Mouse (Mus musculus) heart, embryonic 15.5 days (tissue): ENCODE results near the gene Smarca2. TPM values are rescaled to one million over a fixed set of nuclear protein-coding genes. Genes with fewer than 3 reads are reported as not detected.
"Not testable (repeated sequence)": the region's sequence is repeated elsewhere in the genome, so short reads cannot be mapped to it uniquely, and the experiment has no call there.

ENCODE experiments used
- ATAC-seq: fragments of 200-750 bp; cut with Nextera tagmentation; replicated peaks from 2 replicates; pipeline ENCODE4 v1.8.0; 2017; ENCODE audit warnings: low read depth, moderate TSS enrichment; ENCODE audit not compliant: insufficient number of reproducible peaks, insufficient read depth, low FRiP score
- H3K27ac ChIP-seq: fragments of 300-500 bp; sonication (generic); 2 replicates; pipeline ENCODE4 v1.5.1; 2015; ENCODE audit warnings: mild to moderate bottlenecking, inconsistent platforms
- H3K27me3 ChIP-seq: fragments of 300-500 bp; sonication (generic); 2 replicates; pipeline ENCODE4 v1.6.1; 2015; ENCODE audit warnings: inconsistent platforms
- H3K36me3 ChIP-seq: fragments of 300-500 bp; sonication (generic); 2 replicates; pipeline ENCODE4 v1.6.1; 2015; ENCODE audit warnings: mild to moderate bottlenecking, inconsistent platforms
- H3K4me1 ChIP-seq: fragments of 300-500 bp; sonication (generic); replicated peaks from 2 replicates; pipeline ENCODE4 v1.6.1; 2015; ENCODE audit warnings: inconsistent platforms
- H3K4me2 ChIP-seq: fragments of 300-500 bp; sonication (generic); 2 replicates; pipeline ENCODE4 v1.6.1; 2015; ENCODE audit warnings: inconsistent platforms, mild to moderate bottlenecking, moderate library complexity
- H3K4me3 ChIP-seq: fragments of 300-500 bp; sonication (generic); 2 replicates; pipeline ENCODE4 v1.5.1; 2015; ENCODE audit warnings: mild to moderate bottlenecking, inconsistent platforms
- H3K9ac ChIP-seq: fragments of 300-500 bp; sonication (generic); 2 replicates; pipeline ENCODE4 v1.6.1; 2015; ENCODE audit warnings: mild to moderate bottlenecking, inconsistent platforms
- H3K9me3 ChIP-seq: fragments of 300-500 bp; sonication (generic); replicated peaks from 2 replicates; pipeline ENCODE4 v1.6.1; 2016; ENCODE audit warnings: inconsistent platforms
- WGBS: fragments of 180-500 bp; shearing (Covaris S2); methylation state at CpG from one replicate; pipeline ENCODE4 v1.1.7; 2015; ENCODE audit warnings: mixed read lengths; 5-methylcytosine and 5-hydroxymethylcytosine counted together
- polyA plus RNA-seq: library from polyadenylated mRNA; unstranded; fragments of >200 nt; fragmentation: Nextera tagmentation; extraction: Ambion mirVana; gene quantifications from 2 replicates; pipeline ENCODE4 v1.2.1, GENCODE M21; 2015

Gene Smarca2
- polyA plus RNA-seq, 1 experiment from 2014 or later = 27.4 TPM

DNA sequence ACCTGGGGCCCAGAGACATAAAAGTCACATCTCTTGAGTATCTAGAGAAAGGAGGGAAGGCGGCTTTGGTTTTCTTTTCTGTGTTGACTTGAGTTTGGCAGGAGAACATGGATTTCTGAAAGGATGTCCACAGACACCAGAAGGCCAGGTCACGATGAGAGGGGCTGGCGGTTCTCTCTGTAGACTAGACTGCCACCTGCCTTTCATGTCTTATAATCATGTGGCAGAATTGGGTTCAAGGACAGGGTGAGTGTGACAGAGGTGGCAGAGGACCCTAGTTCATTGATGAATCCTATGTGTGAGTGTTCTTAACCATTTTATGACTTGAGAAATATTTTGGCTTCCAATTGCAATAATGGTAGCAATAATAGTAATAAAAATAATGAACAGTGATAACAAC, 56.3 kb downstream of the Smarca2 start:
- no peaks in the 10 kb centered on the region for H3K9me3 ChIP-seq
- no peaks in the 10 kb centered on the region for H3K36me3 ChIP-seq
- no peaks in the 10 kb centered on the region for H3K4me1 ChIP-seq
- no peak overlapping the region for H3K27ac ChIP-seq
- H3K4me2 ChIP-seq = no peak overlapping the region
- no peak overlapping the region for H3K9ac ChIP-seq
- ATAC-seq = no peak
- H3K27me3 ChIP-seq = no peaks in the 10 kb centered on the region
- 81% methylated on average over 3 of the region's 3 CpGs for WGBS
- H3K4me3 ChIP-seq = no peak overlapping the region

GRCm38 (mm10) chr19:26666303-26666702, 61.5 kb downstream of the Smarca2 start:
- no peak overlapping the region for H3K27ac ChIP-seq
- WGBS = 75% methylated on average over 5 of the region's 5 CpGs
- H3K4me2 ChIP-seq = no peak overlapping the region
- H3K9ac ChIP-seq = no peak overlapping the region
- no peaks in the 10 kb centered on the region for H3K27me3 ChIP-seq
- no peak for ATAC-seq
- H3K4me1 ChIP-seq = no peaks in the 10 kb centered on the region
- H3K36me3 ChIP-seq = no peaks in the 10 kb centered on the region
- H3K4me3 ChIP-seq = no peak overlapping the region
- no peaks in the 10 kb centered on the region for H3K9me3 ChIP-seq

- peaks cover 15% of the 10 kb centered on the region; the same call in 1 of the 2 replicates for H3K36me3 ChIP-seq
- ATAC-seq = no peak
- no peak overlapping the region for H3K4me2 ChIP-seq
- H3K27me3 ChIP-seq = no peaks in the 10 kb centered on the region
- no peak overlapping the region for H3K4me3 ChIP-seq
- 86% methylated on average over 6 of the region's 6 CpGs for WGBS
- no peak overlapping the region for H3K27ac ChIP-seq
- H3K9ac ChIP-seq = no peak overlapping the region
- H3K4me1 ChIP-seq = no peaks in the 10 kb centered on the region
- H3K9me3 ChIP-seq = no peaks in the 10 kb centered on the region
These were observed 65.2 kb downstream of the Smarca2 start for GRCm38 (mm10) chr19:26670089-26670488.

DNA sequence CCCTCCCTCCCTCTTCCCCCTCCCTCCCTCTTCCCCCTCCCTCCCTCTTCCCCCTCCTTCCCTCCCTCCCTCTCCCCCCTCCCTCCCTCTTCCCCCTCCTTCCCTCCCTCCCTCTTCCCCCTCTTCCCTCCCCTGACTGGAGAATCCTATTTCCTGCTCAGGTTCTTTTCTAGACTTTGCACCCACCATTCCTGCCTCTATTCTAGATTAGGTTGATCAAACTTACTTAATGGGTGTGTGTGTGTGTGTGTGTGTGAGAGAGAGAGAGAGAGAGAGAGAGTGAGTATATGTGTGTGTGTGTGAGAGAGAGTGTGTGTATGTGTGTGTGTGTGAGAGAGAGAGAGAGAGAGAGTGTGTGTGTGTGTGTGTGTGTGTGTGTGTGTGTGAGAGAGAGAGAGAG, 66.6 kb downstream of the Smarca2 start:
- H3K27ac ChIP-seq, H3K9ac ChIP-seq, H3K4me2 ChIP-seq, H3K9me3 ChIP-seq, H3K4me1 ChIP-seq, H3K4me3 ChIP-seq, ATAC-seq, H3K27me3 ChIP-seq: not testable (repeated sequence)
- H3K36me3 ChIP-seq = peaks cover 15% of the 10 kb centered on the region; the same call in 1 of the 2 replicates

DNA sequence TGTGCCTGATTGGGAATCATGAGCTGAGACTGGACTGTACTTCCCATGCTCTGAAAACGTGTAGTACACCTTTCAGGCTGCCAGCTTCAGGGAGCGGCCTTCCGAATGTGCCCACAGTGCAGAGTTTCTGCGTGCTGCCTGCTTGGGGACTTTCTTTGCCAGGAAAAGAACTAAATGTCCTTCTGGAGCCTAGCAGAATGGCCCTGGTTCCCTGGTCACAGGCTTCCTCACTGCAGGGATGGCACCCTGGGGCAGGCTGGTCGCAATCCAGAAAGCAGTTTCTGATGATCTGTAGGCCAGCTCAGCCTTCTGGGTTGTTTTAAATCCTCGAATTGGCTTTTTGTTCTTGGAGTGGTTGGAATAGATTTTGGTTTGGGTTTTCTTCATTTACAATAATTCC, 71.1 kb downstream of the Smarca2 start:
- H3K36me3 ChIP-seq = peaks cover 15% of the 10 kb centered on the region; the same call in 1 of the 2 replicates
- no peak for ATAC-seq
- no peaks in the 10 kb centered on the region for H3K4me1 ChIP-seq
- H3K9me3 ChIP-seq = no peaks in the 10 kb centered on the region
- H3K4me2 ChIP-seq = no peak overlapping the region
- 65% methylated on average over 6 of the region's 6 CpGs for WGBS
- no peaks in the 10 kb centered on the region for H3K27me3 ChIP-seq
- no peak overlapping the region for H3K27ac ChIP-seq
- no peak overlapping the region for H3K9ac ChIP-seq
- no peak overlapping the region for H3K4me3 ChIP-seq

DNA sequence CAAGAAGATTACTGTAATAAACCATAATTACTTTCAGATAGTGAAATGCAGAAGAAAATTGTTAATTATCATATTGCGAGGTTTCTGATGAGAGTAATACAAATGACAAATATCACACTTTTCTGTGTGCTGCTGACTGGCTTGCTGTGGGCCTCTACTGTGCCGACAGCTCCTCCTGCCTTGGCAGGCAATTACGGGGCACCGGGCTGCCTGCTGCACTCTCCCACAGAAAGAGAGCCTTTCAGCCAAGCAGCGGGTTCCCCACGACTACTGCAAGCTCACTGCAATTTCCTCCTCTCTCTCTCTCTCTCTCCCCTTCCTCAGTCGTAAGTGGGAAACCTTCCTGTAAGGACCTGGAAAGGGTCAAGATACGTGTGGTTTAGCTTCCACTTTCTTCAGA, 73.7 kb downstream of the Smarca2 start:
- Histone ChIP-seq H3K27me3 (no peaks in the 10 kb centered on the region), H3K4me2 (no peak overlapping the region), H3K36me3 (peaks cover 20% of the 10 kb centered on the region), H3K9ac (no peak overlapping the region), H3K9me3 (no peaks in the 10 kb centered on the region), H3K4me3 (no peak overlapping the region), H3K4me1 (no peaks in the 10 kb centered on the region), H3K27ac (no peak overlapping the region)
- WGBS = 52% methylated on average over 8 of the region's 8 CpGs
- ATAC-seq = no peak

GRCm38 (mm10) chr19:26679674-26680073, 74.8 kb downstream of the Smarca2 start:
- no peaks in the 10 kb centered on the region for H3K27me3 ChIP-seq
- no peaks in the 10 kb centered on the region for H3K9me3 ChIP-seq
- H3K4me1 ChIP-seq = no peaks in the 10 kb centered on the region
- no peak overlapping the region for H3K4me2 ChIP-seq
- 49% methylated on average over 3 of the region's 3 CpGs for WGBS
- no peak overlapping the region for H3K9ac ChIP-seq
- H3K27ac ChIP-seq = no peak overlapping the region
- H3K36me3 ChIP-seq = peaks cover 23% of the 10 kb centered on the region
- ATAC-seq = no peak
- H3K4me3 ChIP-seq = no peak overlapping the region

DNA sequence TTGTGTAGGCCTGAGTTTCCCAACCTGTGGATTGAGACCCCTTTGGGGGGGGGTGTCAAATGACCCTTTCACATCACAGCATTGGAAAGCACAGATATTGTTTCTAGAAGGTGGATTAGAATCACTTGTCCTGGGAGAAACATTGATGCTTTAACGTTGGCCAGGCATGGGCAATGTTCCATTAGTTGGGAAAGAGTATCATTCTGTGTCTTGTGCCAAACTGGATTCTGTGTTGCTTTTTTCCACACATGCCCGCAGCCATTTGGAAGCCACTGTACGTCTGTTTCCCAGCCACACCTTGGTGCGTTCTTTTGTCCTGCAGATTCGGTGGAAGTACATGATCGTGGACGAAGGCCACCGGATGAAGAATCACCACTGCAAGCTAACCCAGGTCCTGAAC, 76.7 kb downstream of the Smarca2 start:
- ATAC-seq = no peak
- H3K36me3 ChIP-seq = peaks cover 27% of the 10 kb centered on the region
- no peak overlapping the region for H3K9ac ChIP-seq
- no peaks in the 10 kb centered on the region for H3K27me3 ChIP-seq
- no peak overlapping the region for H3K4me2 ChIP-seq
- no peaks in the 10 kb centered on the region for H3K4me1 ChIP-seq
- H3K9me3 ChIP-seq = no peaks in the 10 kb centered on the region
- 94% methylated on average over 8 of the region's 8 CpGs for WGBS
- no peak overlapping the region for H3K27ac ChIP-seq
- H3K4me3 ChIP-seq = no peak overlapping the region

DNA sequence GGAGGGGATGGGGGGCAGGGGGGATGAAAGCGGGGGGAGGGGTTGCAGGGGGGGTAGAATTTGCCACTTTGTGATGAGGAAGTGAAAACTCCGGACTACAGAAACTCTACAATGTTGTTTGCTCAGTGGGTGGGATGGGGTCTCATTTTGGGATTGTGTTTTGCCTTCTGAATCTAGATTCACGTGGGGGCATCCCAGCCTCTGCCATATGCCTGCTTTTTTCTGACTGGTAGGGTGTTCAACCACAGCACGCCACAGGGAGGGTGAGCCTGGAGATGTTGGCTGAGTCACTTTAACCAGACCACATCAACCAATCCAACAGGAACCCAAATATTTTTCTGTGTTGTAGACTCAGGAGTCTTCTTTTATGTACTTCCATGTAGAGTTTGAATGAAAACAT, 77.3 kb downstream of the Smarca2 start:
- Histone ChIP-seq H3K9me3 (no peaks in the 10 kb centered on the region), H3K4me1 (no peaks in the 10 kb centered on the region), H3K4me2 (no peak overlapping the region), H3K4me3 (no peak overlapping the region), H3K27me3 (no peaks in the 10 kb centered on the region), H3K27ac (no peak overlapping the region), H3K36me3 (peaks cover 27% of the 10 kb centered on the region), H3K9ac (no peak overlapping the region)
- 79% methylated on average over 4 of the region's 4 CpGs for WGBS
- ATAC-seq = no peak

GRCm38 (mm10) chr19:26682731-26683130, 77.9 kb downstream of the Smarca2 start:
- Histone ChIP-seq H3K36me3 (peaks cover 27% of the 10 kb centered on the region), H3K4me2 (no peak overlapping the region), H3K9me3 (no peaks in the 10 kb centered on the region), H3K4me1 (no peaks in the 10 kb centered on the region), H3K27ac (no peak overlapping the region), H3K4me3 (no peak overlapping the region), H3K27me3 (no peaks in the 10 kb centered on the region), H3K9ac (no peak overlapping the region)
- no peak for ATAC-seq
- 85% methylated on average over 2 of the region's 2 CpGs for WGBS

DNA sequence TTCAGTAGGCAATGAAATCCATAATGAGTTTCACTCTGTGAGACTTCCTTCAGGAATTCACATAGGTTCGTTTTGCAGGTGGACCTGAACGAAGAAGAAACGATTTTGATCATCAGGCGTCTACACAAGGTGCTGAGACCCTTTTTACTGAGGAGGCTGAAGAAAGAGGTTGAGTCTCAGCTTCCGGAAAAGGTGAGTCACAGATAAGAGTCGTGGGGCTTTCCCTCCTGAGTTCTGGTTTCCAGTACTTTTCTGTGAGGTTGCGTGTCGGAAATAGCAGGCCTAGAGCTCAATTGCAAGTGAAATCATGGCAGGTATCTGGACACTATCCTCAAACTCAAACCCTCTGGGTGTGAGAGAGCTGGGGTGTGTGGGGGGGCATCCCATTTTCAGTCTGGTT, 78.9 kb downstream of the Smarca2 start:
- peaks cover 30% of the 10 kb centered on the region for H3K36me3 ChIP-seq
- no peak overlapping the region for H3K27ac ChIP-seq
- H3K27me3 ChIP-seq = no peaks in the 10 kb centered on the region
- WGBS = 77% methylated on average over 8 of the region's 8 CpGs
- no peak for ATAC-seq
- no peak overlapping the region for H3K4me2 ChIP-seq
- H3K9me3 ChIP-seq = no peaks in the 10 kb centered on the region
- no peaks in the 10 kb centered on the region for H3K4me1 ChIP-seq
- no peak overlapping the region for H3K4me3 ChIP-seq
- H3K9ac ChIP-seq = no peak overlapping the region

GRCm38 (mm10) chr19:26690516-26690915, 85.7 kb downstream of the Smarca2 start:
- 68% methylated on average over 4 of the region's 4 CpGs for WGBS
- H3K4me2 ChIP-seq = no peak overlapping the region
- H3K27me3 ChIP-seq = no peaks in the 10 kb centered on the region
- H3K4me3 ChIP-seq = no peak overlapping the region
- no peak overlapping the region for H3K9ac ChIP-seq
- H3K36me3 ChIP-seq = peaks cover 18% of the 10 kb centered on the region; the same call in 1 of the 2 replicates
- no peaks in the 10 kb centered on the region for H3K9me3 ChIP-seq
- no peak for ATAC-seq
- no peak overlapping the region for H3K27ac ChIP-seq
- no peaks in the 10 kb centered on the region for H3K4me1 ChIP-seq
